Mouse (Mus musculus) midbrain, embryonic 16.5 days (tissue): ENCODE data around the gene Ugt1a6b. TPM values are rescaled to one million over a fixed set of nuclear protein-coding genes. Genes with fewer than 3 reads are reported as not detected.
"Not testable (repeated sequence)": the region's sequence is repeated elsewhere in the genome, so short reads cannot be mapped to it uniquely, and the experiment has no call there.

ENCODE experiments used
- ATAC-seq: fragments of 200-750 bp; cut with Nextera tagmentation; 2 replicates; pipeline ENCODE4 v1.8.0; 2017; ENCODE audit warnings: moderate TSS enrichment
- H3K27ac ChIP-seq: fragments of 300-500 bp; sonication (generic); 2 replicates; pipeline ENCODE4 v1.5.1; 2014; ENCODE audit warnings: mild to moderate bottlenecking, low read length, mixed read lengths
- H3K27me3 ChIP-seq: fragments of 300-500 bp; sonication (generic); 2 replicates; pipeline ENCODE4 v1.6.1; 2014; ENCODE audit warnings: low read depth, low read length, mixed read lengths; ENCODE audit not compliant: control insufficient read depth, insufficient read depth
- H3K36me3 ChIP-seq: fragments of 300-500 bp; sonication (generic); 2 replicates; pipeline ENCODE4 v1.6.1; 2014; ENCODE audit warnings: mild to moderate bottlenecking, low read length, moderate library complexity, mixed read lengths; ENCODE audit not compliant: control insufficient read depth, insufficient read depth
- H3K4me1 ChIP-seq: fragments of 300-500 bp; sonication (generic); 2 replicates; pipeline ENCODE4 v1.6.1; 2014; ENCODE audit warnings: mild to moderate bottlenecking, low read length, mixed read lengths; ENCODE audit not compliant: control insufficient read depth, insufficient read depth
- H3K4me2 ChIP-seq: fragments of 300-500 bp; sonication (generic); 2 replicates; pipeline ENCODE4 v1.6.1; 2014; ENCODE audit warnings: mild to moderate bottlenecking, low read length, mixed read lengths
- H3K4me3 ChIP-seq: fragments of 300-500 bp; sonication (generic); 2 replicates; pipeline ENCODE4 v1.5.1; 2014; ENCODE audit warnings: low read depth, mild to moderate bottlenecking, low read length, moderate library complexity, mixed read lengths
- H3K9ac ChIP-seq: fragments of 300-500 bp; sonication (generic); 2 replicates; pipeline ENCODE4 v1.6.1; 2014; ENCODE audit warnings: low read depth, low read length, mixed read lengths
- H3K9me3 ChIP-seq: fragments of 300-500 bp; sonication (generic); replicated peaks from 2 replicates; pipeline ENCODE4 v1.6.1; 2014; ENCODE audit warnings: mild to moderate bottlenecking, low read length, mixed read lengths; ENCODE audit not compliant: control insufficient read depth, poor library complexity, severe bottlenecking
- WGBS: fragments of 180-500 bp; shearing (Covaris S2); extraction: QIAGEN DNeasy Blood & Tissue Kit; methylation state at CpG from one replicate; pipeline ENCODE4 v1.1.7; 2014; 5-methylcytosine and 5-hydroxymethylcytosine counted together
- polyA plus RNA-seq: library from polyadenylated mRNA; unstranded; fragments of >200 nt; fragmentation: Nextera tagmentation; extraction: Ambion mirVana; gene quantifications from 2 replicates; pipeline ENCODE4 v1.2.1, GENCODE M21; 2015

Ugt1a6b gene
- polyA plus RNA-seq, 1 experiment from 2014 or later, result 0.60 TPM

DNA sequence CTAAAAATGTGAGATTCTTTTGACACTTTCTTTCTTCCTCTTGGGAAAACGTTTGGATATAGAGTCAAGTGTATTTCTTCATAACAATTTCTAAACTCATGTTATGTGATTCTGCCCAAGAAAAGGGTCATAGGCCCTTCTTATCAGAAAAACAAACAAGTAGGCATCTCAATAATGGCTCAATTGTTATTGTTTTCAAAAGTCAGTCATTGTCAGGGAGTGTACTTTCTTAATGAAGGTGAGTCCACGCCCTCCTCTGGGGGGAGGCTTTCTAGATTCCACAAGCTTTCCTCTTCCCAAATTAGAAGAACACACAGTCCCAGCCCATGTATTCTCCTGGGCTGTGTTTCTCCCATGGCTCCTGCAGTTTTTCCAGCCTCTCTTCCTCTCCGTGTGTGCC is 15.5 kb upstream of the Ugt1a6b start, which contains the start of gene Ugt1a8:
TSS of gene Ugt1a8 (plus strand) at position 301 of the 400 bp plus-strand sequence.
- ATAC-seq, result no peak
- Histone ChIP-seq H3K9ac (no peak within 1 kb of the TSS), H3K4me1 (no peaks in the 10 kb centered on the region), H3K36me3 (no peaks in the 10 kb centered on the region), H3K4me3 (no peak within 1 kb of the TSS), H3K27ac (no peak within 1 kb of the TSS), H3K27me3 (no peaks in the 10 kb centered on the region), H3K4me2 (no peak within 1 kb of the TSS), H3K9me3 (no peaks in the 10 kb centered on the region)
- 88% methylated on average over 3 of the region's 3 CpGs for WGBS

DNA sequence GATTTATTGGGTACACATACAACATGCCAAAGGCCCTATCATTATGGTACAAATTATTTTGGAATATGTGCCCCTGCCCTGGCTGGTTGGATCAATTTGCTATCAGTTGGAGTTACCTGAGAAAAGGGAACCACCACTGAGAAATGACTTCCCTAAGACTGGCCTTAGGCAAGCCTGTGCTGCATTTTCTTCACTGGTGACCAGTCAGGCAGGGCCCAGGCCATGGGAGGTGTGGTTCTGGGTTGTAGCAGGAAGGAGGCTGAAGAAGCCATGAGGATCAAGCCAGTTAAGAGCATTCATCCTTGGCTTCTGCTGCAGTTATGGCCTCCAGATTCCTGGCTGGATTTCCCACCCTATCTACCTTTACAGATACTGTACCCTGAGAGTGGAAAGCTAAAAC is 10.7 kb upstream of the Ugt1a6b start:
- Histone ChIP-seq H3K4me3 (no peak overlapping the region), H3K9me3 (no peaks in the 10 kb centered on the region), H3K36me3 (no peaks in the 10 kb centered on the region), H3K4me2 (no peak overlapping the region), H3K27me3 (no peaks in the 10 kb centered on the region), H3K27ac (no peak overlapping the region), H3K9ac (no peak overlapping the region), H3K4me1 (no peaks in the 10 kb centered on the region)
- ATAC-seq, result no peak

DNA sequence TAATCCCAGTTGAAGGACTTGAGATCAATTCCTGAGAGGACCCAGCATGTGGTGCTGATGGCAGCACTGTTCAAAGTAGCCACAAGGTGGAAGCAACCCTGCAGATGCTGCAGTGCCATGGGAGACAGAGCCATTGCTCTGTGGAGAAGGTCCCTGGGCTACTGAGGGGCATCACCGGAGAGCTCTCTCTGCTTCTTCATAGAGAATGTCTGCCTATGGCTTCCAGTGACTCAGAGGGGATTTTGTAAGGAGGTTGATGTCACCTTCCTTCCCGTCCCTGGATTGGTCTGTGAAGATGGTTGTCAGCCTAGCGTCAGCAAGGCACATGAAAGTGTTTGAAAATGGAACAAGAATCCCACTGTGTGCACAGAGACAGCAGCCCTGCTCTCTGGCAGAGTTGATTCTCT is 8.8 kb upstream of the Ugt1a6b start:
- not testable (repeated sequence) for H3K9me3 ChIP-seq, H3K4me2 ChIP-seq, ATAC-seq, H3K36me3 ChIP-seq, H3K27me3 ChIP-seq, H3K9ac ChIP-seq, H3K27ac ChIP-seq, H3K4me1 ChIP-seq, H3K4me3 ChIP-seq
- WGBS, result 84% methylated on average over 3 of the region's 3 CpGs

GRCm38 (mm10) chr1:88094941-88095492 is 8.0 kb upstream of the Ugt1a6b start, which contains the start of gene Ugt1a7c:
TSS of gene Ugt1a7c (plus strand) at chr1:88095062.
- WGBS, result 70% methylated on average over 10 of the region's 10 CpGs

DNA sequence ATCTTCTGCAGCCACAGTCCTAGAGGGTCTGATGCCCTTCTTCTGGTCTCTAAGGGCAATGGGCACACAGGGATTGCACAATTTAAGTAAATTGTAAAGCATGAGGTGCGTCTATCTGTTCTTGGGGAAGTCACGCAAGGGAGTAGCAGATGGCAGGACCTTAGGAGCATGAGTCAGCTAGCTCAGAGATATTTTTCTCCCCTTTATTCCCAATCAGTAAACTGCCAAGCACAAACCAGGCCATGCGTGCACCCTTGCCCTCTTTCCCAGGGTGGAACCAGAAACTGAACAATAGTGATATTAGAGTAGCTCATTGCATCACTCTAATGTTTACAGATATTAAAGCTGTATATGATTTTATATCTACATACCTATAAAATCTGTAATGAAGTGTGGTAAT is 4.5 kb upstream of the Ugt1a6b start:
- not testable (repeated sequence) for H3K4me1 ChIP-seq, ATAC-seq
- WGBS, result 98% methylated on average over 3 of the region's 3 CpGs

More at GRCm38 (mm10) chr1:88094941-88095492, 8.0 kb upstream of the Ugt1a6b start, which contains the start of gene Ugt1a7c:
- Histone ChIP-seq H3K9me3 (no peaks in the 10 kb centered on the region), H3K27me3 (no peaks in the 10 kb centered on the region), H3K4me3 (no peak within 1 kb of the TSS), H3K36me3 (no peaks in the 10 kb centered on the region), H3K27ac (no peak within 1 kb of the TSS), H3K4me1 (no peaks in the 10 kb centered on the region), H3K4me2 (no peak within 1 kb of the TSS), H3K9ac (no peak within 1 kb of the TSS)
- no peak for ATAC-seq

GRCm38 (mm10) chr1:88099691-88100090 is 3.4 kb upstream of the Ugt1a6b start:
- WGBS, result 83% methylated on average over 2 of the region's 2 CpGs

More for the DNA sequence above, 4.5 kb upstream of the Ugt1a6b start:
- not testable (repeated sequence) for H3K36me3 ChIP-seq, H3K9ac ChIP-seq, H3K4me3 ChIP-seq, H3K27ac ChIP-seq, H3K9me3 ChIP-seq, H3K4me2 ChIP-seq, H3K27me3 ChIP-seq

DNA sequence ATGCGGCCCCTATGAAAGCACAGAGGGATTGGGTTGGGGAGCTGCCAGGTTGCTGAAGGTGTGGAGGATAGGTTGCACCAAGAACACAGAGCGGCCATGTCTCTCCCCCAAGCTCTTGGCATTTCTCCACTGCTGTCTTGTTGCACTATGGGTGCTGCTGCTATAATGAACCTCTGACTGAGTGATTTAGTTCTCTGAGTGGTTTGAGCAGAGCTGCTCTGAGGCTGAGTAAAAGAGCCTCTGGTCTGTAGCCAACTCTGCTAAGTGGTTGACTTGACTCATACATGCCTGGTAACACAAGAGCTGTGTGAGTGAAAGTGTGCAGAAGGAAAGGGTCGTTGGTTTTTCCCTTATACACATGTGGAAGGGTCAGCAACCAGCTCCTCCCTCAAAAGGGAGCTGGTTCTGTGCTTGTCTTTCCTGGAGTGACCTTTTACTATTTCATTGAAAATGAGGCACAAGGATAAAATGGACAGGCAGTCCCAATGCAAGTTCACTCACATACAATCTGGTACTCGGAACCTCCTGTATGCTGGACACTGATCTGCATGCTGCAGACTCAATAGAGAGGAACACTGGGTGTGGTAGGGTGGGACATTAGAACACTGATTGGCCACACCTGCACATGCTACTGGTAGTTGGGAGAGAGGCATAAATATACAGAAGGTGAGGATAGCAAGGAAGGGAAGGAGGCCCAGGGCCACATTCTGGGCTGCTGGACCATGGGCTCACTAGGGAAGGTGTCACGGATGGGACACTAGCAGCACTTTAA is 831 bp downstream of the Ugt1a6b start:
- not testable (repeated sequence) for H3K36me3 ChIP-seq, H3K4me1 ChIP-seq, H3K27ac ChIP-seq, H3K4me2 ChIP-seq, H3K27me3 ChIP-seq, H3K9me3 ChIP-seq, H3K4me3 ChIP-seq, ATAC-seq, H3K9ac ChIP-seq
- 89% methylated on average over 4 of the region's 5 CpGs for WGBS

More at GRCm38 (mm10) chr1:88099691-88100090, 3.4 kb upstream of the Ugt1a6b start:
- H3K9me3 ChIP-seq, H3K27me3 ChIP-seq, H3K9ac ChIP-seq, H3K27ac ChIP-seq, H3K36me3 ChIP-seq, H3K4me3 ChIP-seq, H3K4me2 ChIP-seq, ATAC-seq, H3K4me1 ChIP-seq: not testable (repeated sequence)

DNA sequence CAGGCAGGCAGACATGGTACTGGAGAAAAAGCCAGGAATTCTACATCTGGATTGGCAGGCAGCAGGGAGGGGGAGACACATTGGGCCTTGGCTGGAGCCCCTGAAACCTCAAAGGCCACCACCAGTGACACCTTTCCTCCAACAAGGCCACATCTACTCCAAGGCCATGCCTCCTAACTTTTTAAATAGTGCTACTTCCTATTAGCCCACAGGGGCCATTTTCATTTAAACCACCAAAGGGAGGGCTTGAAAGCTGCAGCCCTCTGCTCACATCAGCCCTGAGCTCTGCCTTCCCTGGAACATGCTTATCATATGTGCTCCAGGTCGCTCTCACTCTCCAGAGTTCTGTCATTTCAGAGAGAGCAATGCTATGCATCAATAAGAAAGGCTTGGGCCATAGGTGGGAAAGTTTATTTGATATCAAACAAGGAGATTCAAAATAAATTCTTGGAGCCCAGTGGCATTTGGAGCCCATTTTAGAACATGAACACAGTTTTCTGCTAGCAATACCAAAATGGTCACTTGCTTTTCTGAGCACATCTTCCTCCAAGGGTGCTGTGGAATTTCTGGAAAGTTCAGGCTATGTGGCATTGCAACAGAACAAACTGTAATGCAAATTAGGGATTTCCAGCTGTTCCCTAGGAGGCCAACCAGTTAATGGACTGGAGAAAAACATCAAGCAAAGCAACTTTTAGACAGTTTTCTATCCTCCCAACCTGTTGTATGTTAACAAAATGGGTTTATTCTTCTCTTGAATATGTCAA is 1.8 kb downstream of the Ugt1a6b start:
- WGBS, result 87% methylated on average over 1 of the region's 1 CpGs
- H3K9me3 ChIP-seq, result no peaks in the 10 kb centered on the region
- H3K4me1 ChIP-seq, result no peaks in the 10 kb centered on the region
- H3K27me3 ChIP-seq, result no peaks in the 10 kb centered on the region
- H3K27ac ChIP-seq, result no peak overlapping the region
- no peak for ATAC-seq
- H3K9ac ChIP-seq, result no peak overlapping the region
- H3K36me3 ChIP-seq, result no peaks in the 10 kb centered on the region
- no peak overlapping the region for H3K4me3 ChIP-seq
- H3K4me2 ChIP-seq, result no peak overlapping the region

DNA sequence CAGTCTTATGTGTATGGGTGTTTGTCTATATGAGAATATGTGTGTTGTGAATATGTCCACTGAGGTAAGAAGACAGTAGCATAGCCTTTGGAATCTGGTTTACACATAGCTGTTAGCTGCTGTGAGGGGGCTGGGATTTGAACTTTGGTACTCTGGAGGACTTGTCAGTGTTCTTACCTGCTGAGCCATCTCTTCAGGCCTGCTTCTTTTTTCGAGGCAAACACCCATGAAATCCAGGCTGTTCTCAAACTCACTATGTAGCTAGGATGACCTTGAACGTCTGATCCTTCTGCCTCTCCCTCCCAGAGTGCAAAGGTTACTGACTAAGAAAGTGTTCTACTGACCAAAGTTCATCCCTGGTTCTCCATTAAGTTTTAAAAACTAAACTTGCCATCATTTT is 2.6 kb downstream of the Ugt1a6b start:
- no peak for ATAC-seq
- H3K4me2 ChIP-seq, result no peak overlapping the region
- H3K27ac ChIP-seq, result no peak overlapping the region
- WGBS, result 67% methylated on average over 2 of the region's 2 CpGs
- no peaks in the 10 kb centered on the region for H3K4me1 ChIP-seq
- no peaks in the 10 kb centered on the region for H3K36me3 ChIP-seq
- H3K4me3 ChIP-seq, result no peak overlapping the region
- H3K9me3 ChIP-seq, result no peaks in the 10 kb centered on the region
- no peak overlapping the region for H3K9ac ChIP-seq
- H3K27me3 ChIP-seq, result no peaks in the 10 kb centered on the region
